Mouse (Mus musculus): ENCODE data around the gene G6pc3. TPM values are rescaled to one million over a fixed set of nuclear protein-coding genes. Genes with fewer than 3 reads are reported as not detected.

G6pc3 gene
- polyA plus RNA-seq, 1 experiment from 2014 or later: 24.6 TPM

GRCm38 (mm10) chr11:102227270-102228190 is 38.1 kb downstream of the G6pc3 start:
- ATAC-seq (peak; percentile 54), DNase-seq (ENCODE audit: low spot score) (peak; percentile 84)
- Histone ChIP-seq H3K9me3 (replicated peaks; ENCODE audit: control insufficient read depth, low read length) (no peaks in the 10 kb centered on the region), H3K27me3 (replicated peaks; ENCODE audit: control insufficient read depth, insufficient read depth, low read length) (no peaks in the 10 kb centered on the region), H3K4me1 (ENCODE audit: control insufficient read depth, insufficient read depth, low read length) (peaks cover 40% of the 10 kb centered on the region), H3K4me2 (ENCODE audit: low read length) (peak overlapping the region; percentile 82), H3K9ac (ENCODE audit: low read length) (peak overlapping the region; percentile 87), H3K27ac (ENCODE audit: low read depth, low read length) (peak overlapping the region; percentile 96), H3K4me3 (ENCODE audit: low read depth, low read length) (peak overlapping the region; percentile 87), H3K36me3 (ENCODE audit: control insufficient read depth, insufficient read depth, low read length) (peaks cover 17% of the 10 kb centered on the region)
- WGBS: 5% methylated on average over 12 of the region's 12 CpGs

- H3K4me1 ChIP-seq (ENCODE audit: control insufficient read depth, insufficient read depth, low read length): peaks cover 40% of the 10 kb centered on the region
- no peak for DNase-seq (ENCODE audit: low spot score)
- peak overlapping the region; percentile 96 for H3K27ac ChIP-seq (ENCODE audit: low read depth, low read length)
- H3K9ac ChIP-seq (ENCODE audit: low read length): peak overlapping the region; percentile 87
- peak overlapping the region; percentile 82 for H3K4me2 ChIP-seq (ENCODE audit: low read length)
- H3K4me3 ChIP-seq (ENCODE audit: low read depth, low read length): peak overlapping the region; percentile 87
- no peaks in the 10 kb centered on the region for H3K27me3 ChIP-seq (replicated peaks; ENCODE audit: control insufficient read depth, insufficient read depth, low read length)
- no peaks in the 10 kb centered on the region for H3K9me3 ChIP-seq (replicated peaks; ENCODE audit: control insufficient read depth, low read length)
- whole genome bisulfite sequencing: 7% methylated on average over 9 of the region's 9 CpGs
- peaks cover 12% of the 10 kb centered on the region for H3K36me3 ChIP-seq (ENCODE audit: control insufficient read depth, insufficient read depth, low read length)
- ATAC-seq: no peak; the same call in 1 of the 2 replicates
Observed at GRCm38 (mm10) chr11:102228191-102228545, 38.7 kb downstream of the G6pc3 start.

- Histone ChIP-seq H3K27me3 (replicated peaks; ENCODE audit: control insufficient read depth, insufficient read depth, low read length) (no peaks in the 10 kb centered on the region), H3K9me3 (replicated peaks; ENCODE audit: control insufficient read depth, low read length) (no peaks in the 10 kb centered on the region), H3K36me3 (ENCODE audit: control insufficient read depth, insufficient read depth, low read length) (peaks cover 8% of the 10 kb centered on the region; the same call in 1 of the 2 replicates), H3K4me3 (ENCODE audit: low read depth, low read length) (peak overlapping the region; percentile 87), H3K4me2 (ENCODE audit: low read length) (peak overlapping the region; percentile 82), H3K4me1 (ENCODE audit: control insufficient read depth, insufficient read depth, low read length) (peaks cover 40% of the 10 kb centered on the region), H3K9ac (ENCODE audit: low read length) (peak overlapping the region; percentile 87), H3K27ac (ENCODE audit: low read depth, low read length) (peak overlapping the region; percentile 96)
- ATAC-seq: no peak
- DNase-seq (ENCODE audit: low spot score): no peak
- 11% methylated on average over 7 of the region's 7 CpGs for WGBS
Observed at GRCm38 (mm10) chr11:102228646-102229268, 39.3 kb downstream of the G6pc3 start.

GRCm38 (mm10) chr11:102229331-102229953 is 40.0 kb downstream of the G6pc3 start:
- DNase-seq (ENCODE audit: low spot score) (peak; percentile 61), ATAC-seq (peak; percentile 38)
- H3K9me3 ChIP-seq (replicated peaks; ENCODE audit: control insufficient read depth, low read length): no peaks in the 10 kb centered on the region
- peak overlapping the region; percentile 87 for H3K4me3 ChIP-seq (ENCODE audit: low read depth, low read length)
- peak overlapping the region; percentile 87 for H3K9ac ChIP-seq (ENCODE audit: low read length)
- no peaks in the 10 kb centered on the region for H3K27me3 ChIP-seq (replicated peaks; ENCODE audit: control insufficient read depth, insufficient read depth, low read length)
- peaks cover 40% of the 10 kb centered on the region for H3K4me1 ChIP-seq (ENCODE audit: control insufficient read depth, insufficient read depth, low read length)
- H3K36me3 ChIP-seq (ENCODE audit: control insufficient read depth, insufficient read depth, low read length): peaks cover 3% of the 10 kb centered on the region; the same call in 1 of the 2 replicates
- peak overlapping the region; percentile 82 for H3K4me2 ChIP-seq (ENCODE audit: low read length)
- peak overlapping the region; percentile 96 for H3K27ac ChIP-seq (ENCODE audit: low read depth, low read length)
- WGBS: under 1% methylated on average over 27 of the region's 47 CpGs

- peak within 1 kb of the TSS; percentile 82 for H3K4me2 ChIP-seq (ENCODE audit: low read length)
- H3K27ac ChIP-seq (ENCODE audit: low read depth, low read length): peak within 1 kb of the TSS; percentile 96
- DNase-seq (ENCODE audit: low spot score) (peak; percentile 99), ATAC-seq (peak; percentile 87)
- H3K9ac ChIP-seq (ENCODE audit: low read length): peak within 1 kb of the TSS; percentile 87
- no peaks in the 10 kb centered on the region for H3K27me3 ChIP-seq (replicated peaks; ENCODE audit: control insufficient read depth, insufficient read depth, low read length)
- H3K4me1 ChIP-seq (ENCODE audit: control insufficient read depth, insufficient read depth, low read length): peaks cover 33% of the 10 kb centered on the region
- under 1% methylated on average over 41 of the region's 49 CpGs for WGBS
- peak within 1 kb of the TSS; percentile 87 for H3K4me3 ChIP-seq (ENCODE audit: low read depth, low read length)
- no peaks in the 10 kb centered on the region for H3K9me3 ChIP-seq (replicated peaks; ENCODE audit: control insufficient read depth, low read length)
- no peaks in the 10 kb centered on the region for H3K36me3 ChIP-seq (ENCODE audit: control insufficient read depth, insufficient read depth, low read length)
Observed at GRCm38 (mm10) chr11:102230006-102230741, 40.8 kb downstream of the G6pc3 start, which contains the start of gene Hdac5. Gene Hdac5 (minus strand): TSS chr11:102230166.

- Histone ChIP-seq H3K36me3 (ENCODE audit: control insufficient read depth, insufficient read depth, low read length) (no peaks in the 10 kb centered on the region), H3K4me1 (ENCODE audit: control insufficient read depth, insufficient read depth, low read length) (no peaks in the 10 kb centered on the region), H3K9me3 (replicated peaks; ENCODE audit: control insufficient read depth, low read length) (no peaks in the 10 kb centered on the region), H3K27me3 (replicated peaks; ENCODE audit: control insufficient read depth, insufficient read depth, low read length) (no peaks in the 10 kb centered on the region), H3K4me3 (ENCODE audit: low read depth, low read length) (no peak overlapping the region), H3K27ac (ENCODE audit: low read depth, low read length) (no peak overlapping the region), H3K4me2 (ENCODE audit: low read length) (no peak overlapping the region), H3K9ac (ENCODE audit: low read length) (no peak overlapping the region)
- ATAC-seq (no peak), DNase-seq (ENCODE audit: low spot score) (no peak)
- WGBS: 75% methylated on average over 2 of the region's 2 CpGs
Observed at GRCm38 (mm10) chr11:102236022-102236421, 46.6 kb downstream of the G6pc3 start.

- H3K27ac ChIP-seq (ENCODE audit: low read depth, low read length): no peak overlapping the region
- no peak overlapping the region for H3K9ac ChIP-seq (ENCODE audit: low read length)
- no peak overlapping the region for H3K4me2 ChIP-seq (ENCODE audit: low read length)
- no peaks in the 10 kb centered on the region for H3K9me3 ChIP-seq (replicated peaks; ENCODE audit: control insufficient read depth, low read length)
- ATAC-seq: no peak
- H3K4me3 ChIP-seq (ENCODE audit: low read depth, low read length): no peak overlapping the region
- no peak for DNase-seq (ENCODE audit: low spot score)
- H3K36me3 ChIP-seq (ENCODE audit: control insufficient read depth, insufficient read depth, low read length): no peaks in the 10 kb centered on the region
- H3K27me3 ChIP-seq (replicated peaks; ENCODE audit: control insufficient read depth, insufficient read depth, low read length): no peaks in the 10 kb centered on the region
- peaks cover 11% of the 10 kb centered on the region for H3K4me1 ChIP-seq (ENCODE audit: control insufficient read depth, insufficient read depth, low read length)
- 85% methylated on average over 6 of the region's 6 CpGs for WGBS
Observed at GRCm38 (mm10) chr11:102240636-102241035, 51.2 kb downstream of the G6pc3 start.

- Histone ChIP-seq H3K27ac (ENCODE audit: low read depth, low read length) (no peak overlapping the region), H3K27me3 (replicated peaks; ENCODE audit: control insufficient read depth, insufficient read depth, low read length) (no peaks in the 10 kb centered on the region), H3K4me2 (ENCODE audit: low read length) (no peak overlapping the region), H3K9me3 (replicated peaks; ENCODE audit: control insufficient read depth, low read length) (no peaks in the 10 kb centered on the region), H3K36me3 (ENCODE audit: control insufficient read depth, insufficient read depth, low read length) (no peaks in the 10 kb centered on the region), H3K9ac (ENCODE audit: low read length) (no peak overlapping the region), H3K4me1 (ENCODE audit: control insufficient read depth, insufficient read depth, low read length) (peaks cover 13% of the 10 kb centered on the region), H3K4me3 (ENCODE audit: low read depth, low read length) (no peak overlapping the region)
- DNase-seq (ENCODE audit: low spot score) (no peak), ATAC-seq (no peak)
- 91% methylated on average over 5 of the region's 5 CpGs for WGBS
Observed at GRCm38 (mm10) chr11:102241246-102241645, 51.8 kb downstream of the G6pc3 start.

All from forebrain, embryonic 14.5 days (tissue).